Mouse (Mus musculus) frontal cortex, postnatal 36 days (tissue): ENCODE measurements around the gene Figla.
A peak's percentile ranks its signal among the peaks of the same experiment; 100 is the strongest.
"Not testable (repeated sequence)": the region's sequence is repeated elsewhere in the genome, so short reads cannot be mapped to it uniquely, and the experiment has no call there.

Source experiments
- DNase-seq, 2 experiments: peaks; one replicate each; pipeline ENCODE4 v3.0.0; 2022; ENCODE audit warnings: low spot score in 2 of 2

The Figla gene

DNA sequence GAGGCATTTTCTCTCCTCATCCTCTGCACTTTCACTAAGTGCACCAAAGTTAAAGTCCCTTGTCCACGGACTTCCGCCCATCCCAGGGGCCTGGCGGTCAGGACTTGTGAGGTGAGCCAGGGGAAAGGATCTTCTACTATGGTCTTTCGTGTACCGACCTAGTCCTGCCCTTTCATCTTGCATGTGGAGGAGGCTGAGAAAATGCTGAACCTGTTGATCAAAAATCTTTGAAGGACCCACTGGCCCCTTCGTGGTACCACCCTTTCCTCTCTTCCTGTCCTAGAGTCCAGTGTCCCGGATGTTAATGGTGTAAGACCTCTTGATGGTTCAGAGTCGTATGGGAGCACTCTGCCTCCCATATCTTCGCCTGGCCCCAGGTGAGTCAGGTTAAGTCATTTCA is at the start of gene Figla:
Figla (plus strand) TSS at position 301 of the 400 bp plus-strand sequence.
- no peak for DNase-seq

DNA sequence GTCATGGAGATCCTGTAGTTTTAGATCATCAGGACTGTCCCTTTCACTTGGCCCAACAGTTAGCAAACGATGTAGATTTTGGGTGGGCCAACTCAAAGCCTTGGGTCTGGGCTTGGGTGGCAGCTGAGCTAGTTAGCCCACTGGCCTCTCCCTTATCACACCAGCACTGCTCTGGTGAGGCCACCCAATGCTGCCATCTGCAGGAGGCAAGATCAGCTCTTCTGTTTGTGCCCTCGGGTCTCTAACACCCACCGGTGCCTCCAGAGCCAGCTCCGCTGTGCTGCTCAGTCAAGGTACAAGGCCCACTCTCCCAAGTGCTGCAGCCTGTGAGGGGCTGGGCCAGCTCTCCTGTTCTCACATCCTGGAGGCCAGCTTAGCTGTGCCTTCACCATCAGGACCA is 49.3 kb upstream of the Figla start:
- DNase-seq = no peak

DNA sequence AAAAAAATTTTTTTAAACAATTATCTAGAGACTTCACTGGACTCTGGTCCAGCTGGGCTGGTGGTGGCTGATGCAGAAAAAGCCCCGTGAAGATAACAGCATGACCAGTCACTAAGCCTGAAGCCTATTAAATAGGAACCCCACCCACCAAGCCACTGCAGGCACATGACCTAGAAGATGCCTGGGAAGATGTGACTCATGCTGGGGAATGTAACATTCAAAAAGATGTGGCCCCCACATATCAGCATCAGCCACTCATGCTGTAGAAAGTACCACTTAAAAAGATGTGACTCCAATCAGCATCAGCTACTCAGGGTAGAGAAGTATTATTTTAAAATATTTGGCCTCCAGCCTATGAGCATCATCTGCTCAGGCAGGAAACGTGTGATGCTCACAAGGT is 46.1 kb upstream of the Figla start:
- no peak for DNase-seq

DNA sequence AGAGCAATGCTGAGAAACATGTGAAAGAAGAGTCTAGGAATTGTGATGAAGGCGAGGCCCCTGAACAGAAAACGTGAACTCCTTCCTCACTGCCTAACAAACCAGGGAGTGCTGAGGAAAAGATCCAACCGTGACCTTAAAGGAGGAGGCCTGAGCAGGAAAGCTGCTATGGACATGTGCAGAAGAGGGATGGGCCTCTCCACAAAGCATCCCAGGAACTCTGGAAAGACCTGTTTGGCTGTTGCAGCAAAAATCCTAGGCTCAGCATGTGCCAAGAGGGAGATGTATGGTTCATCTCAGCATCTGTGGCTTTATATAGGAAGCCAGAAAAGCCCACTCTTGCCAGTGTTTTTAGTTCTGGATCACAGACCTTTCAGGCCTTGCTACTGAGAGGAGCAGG is 43.3 kb upstream of the Figla start:
- DNase-seq = no peak

DNA sequence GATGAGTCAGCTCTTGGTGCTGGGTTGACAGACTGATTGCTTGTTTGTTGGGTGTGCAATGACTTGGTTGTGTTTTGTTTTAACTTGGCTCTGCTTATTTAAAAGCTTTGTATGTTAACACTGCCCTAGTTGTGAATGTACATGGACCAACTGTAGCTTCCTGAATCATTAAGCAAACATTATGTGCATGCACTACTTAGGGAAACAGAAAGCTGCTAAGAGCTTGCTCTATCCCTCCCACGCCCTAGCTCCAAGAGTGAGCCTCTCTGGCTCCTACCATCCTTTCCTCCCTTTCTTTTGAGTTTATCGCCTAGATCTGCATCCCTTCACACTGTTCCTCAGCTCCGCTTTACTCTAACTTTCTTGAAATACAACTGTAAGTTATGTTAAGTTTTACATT is 42.6 kb upstream of the Figla start:
- DNase-seq = peak; percentile 26 to 34

DNA sequence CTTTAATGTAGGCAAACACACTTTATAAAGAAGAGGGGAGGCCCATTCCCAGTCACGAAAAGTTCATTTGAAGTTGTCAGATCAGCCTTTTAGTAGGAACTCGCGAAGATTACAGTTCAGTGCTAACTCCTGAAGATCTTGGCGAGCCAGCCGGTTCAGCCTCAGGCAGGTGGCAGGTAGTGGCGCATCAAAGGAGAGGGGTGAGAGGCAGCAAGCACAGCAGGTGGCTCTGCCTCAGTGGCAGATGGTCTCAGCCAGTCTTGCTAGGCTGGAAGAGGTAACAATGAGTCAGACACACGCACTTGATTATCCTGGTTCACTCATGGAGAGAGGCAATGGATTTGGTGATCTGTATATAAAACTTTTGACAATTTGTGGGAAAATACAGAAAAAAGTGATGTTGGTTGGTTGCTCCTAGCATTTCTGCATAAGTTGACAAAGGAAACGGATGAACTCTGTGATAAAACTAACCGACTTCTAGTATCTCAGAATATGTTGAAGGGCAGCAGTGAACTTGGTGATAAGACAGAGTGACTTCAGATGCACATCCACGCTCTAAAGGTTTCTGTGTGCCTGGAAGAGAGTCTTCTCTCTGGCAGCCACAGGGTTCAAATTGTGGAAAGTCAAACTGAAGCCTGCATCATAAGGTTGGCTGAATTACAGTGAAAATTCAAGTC is 40.9 kb upstream of the Figla start:
- DNase-seq = no peak

DNA sequence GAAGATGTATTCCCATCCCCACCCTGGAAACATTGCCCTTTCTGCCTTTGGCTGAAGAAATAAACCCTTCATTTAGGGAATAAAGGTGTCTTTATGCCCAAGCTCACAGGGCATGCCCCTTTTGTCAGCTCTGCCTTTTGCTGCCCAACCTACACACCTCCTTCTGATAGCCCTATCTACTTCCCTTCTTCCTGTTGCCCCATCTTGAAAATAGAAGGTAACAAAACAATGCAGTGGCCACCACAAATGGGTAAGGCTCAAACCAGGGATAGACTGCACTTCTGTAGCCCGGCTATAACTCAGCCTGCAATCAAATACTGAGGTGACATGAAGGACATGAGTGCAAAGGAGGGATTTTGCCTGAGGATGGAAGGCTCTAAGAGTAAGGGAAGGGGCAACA is 40.2 kb upstream of the Figla start:
- DNase-seq = no peak

DNA sequence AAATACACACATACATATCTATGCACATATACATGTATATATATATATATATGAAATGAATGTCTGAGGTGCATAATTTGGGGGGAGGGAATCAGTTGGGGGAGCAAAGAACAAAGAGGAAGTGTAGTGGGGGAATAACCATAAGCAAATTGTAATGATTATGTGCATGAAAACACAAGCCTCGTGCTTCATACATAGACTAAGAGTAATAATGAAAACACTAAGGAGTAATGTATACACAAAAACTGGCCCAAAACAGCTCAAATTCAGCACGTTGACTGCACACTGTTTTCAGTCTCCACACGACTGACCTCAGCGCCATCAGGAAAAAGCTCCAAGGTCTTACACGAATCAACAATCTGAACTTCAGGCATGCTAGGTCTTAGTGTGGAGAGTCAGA is 39.7 kb upstream of the Figla start:
- DNase-seq = no peak

DNA sequence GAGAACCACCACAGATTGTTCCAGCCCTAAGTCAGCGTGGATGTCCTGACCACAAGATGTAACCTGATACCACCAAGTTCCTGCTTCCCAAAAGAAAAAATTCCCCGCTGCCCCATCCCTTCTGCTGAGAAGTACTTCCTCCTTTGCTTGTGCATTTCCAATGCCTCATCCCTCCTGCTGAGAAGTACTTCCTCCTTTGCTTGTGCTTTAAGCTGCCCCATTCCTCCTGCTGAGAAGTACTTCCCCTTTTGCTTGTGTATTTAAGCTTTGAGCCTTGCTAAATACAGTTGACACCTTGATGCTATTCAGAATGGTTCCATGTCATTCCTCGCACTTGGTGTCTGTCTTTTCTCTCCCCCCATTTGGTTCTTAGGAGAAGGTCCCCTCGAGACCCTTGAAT is 37.2 kb upstream of the Figla start:
- not testable (repeated sequence) for DNase-seq

DNA sequence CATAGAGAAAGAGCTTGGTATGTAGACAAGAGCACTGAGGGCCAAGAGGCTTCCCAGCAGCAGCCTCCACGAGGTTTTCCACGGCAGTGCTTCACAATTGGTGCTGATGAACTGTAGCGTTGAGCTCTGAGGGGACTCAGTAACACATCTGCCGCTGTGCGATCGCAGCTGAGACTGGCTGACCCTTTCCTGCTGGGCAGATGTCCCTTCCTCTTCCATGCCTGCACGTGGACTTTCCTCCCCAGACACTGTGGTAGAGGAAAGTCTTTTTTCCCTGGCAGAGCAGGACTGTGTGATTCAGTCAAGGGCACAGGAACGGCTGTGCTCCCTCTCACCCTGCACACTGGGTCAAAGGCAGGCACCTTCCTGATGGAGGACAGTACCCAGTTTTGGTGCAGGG is 31.6 kb upstream of the Figla start:
- no peak for DNase-seq

DNA sequence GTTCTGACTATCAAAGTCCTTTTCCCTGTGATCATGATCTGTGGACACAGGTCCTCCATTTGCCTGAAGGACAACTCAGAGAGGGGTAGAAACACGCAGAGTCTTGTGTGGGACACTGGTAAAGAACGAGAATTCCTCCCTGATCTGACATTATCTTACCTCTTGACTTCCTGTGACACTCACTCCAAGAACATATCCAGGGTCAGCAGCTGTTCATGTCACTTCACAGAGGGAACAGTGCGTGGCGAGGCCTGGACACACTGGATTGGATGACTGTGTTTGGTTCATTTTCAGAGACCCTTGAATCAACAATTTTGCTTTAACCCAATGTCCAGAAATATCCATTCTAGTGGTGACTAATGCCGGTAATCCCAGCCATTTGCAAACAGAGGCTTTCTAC is 26.4 kb upstream of the Figla start:
- DNase-seq = not testable (repeated sequence)

DNA sequence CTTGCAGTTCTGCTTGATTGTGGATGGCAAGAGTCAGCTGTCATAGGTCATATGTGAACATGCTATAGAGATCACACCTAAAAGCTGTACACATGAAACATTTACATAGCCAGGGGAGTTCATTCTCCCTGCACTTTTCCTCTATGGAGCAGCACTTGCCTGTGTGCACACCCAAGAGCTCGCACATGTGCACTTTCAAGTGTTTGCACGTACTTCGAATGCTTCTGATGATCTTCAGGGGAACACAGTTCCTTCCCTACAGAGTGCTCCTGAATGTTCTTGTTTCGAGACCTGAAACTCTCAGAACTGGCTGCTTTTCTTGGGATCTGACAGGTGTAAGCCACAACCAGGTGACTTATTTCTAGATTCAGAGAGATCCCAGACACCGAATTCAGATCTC is 25.2 kb upstream of the Figla start:
- not testable (repeated sequence) for DNase-seq

DNA sequence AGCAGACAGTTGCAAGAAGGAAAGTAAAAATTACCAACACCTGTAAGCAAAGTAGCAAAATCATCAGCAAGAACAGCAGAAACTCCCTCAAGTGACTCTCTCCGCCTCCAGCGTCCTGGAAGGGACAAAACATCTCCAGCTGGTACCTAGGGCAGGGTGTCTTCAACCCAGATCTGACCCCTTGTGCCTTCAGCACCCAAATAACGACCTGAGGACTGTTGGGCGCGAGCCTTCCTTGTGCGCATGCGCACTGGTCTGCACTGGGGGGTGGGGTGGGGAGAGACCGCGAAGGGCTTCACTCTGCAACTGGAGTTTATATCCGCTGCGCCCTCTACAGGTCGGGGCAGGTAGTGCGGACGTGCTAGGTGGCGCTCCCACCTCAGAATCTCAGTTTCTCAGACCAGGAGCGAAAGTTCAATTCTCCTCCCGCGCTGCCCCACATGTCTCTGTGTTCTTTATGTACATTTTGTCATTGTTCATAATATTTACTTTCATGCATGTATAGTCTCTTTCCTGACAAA is 12.5 kb upstream of the Figla start:
- DNase-seq = no peak

DNA sequence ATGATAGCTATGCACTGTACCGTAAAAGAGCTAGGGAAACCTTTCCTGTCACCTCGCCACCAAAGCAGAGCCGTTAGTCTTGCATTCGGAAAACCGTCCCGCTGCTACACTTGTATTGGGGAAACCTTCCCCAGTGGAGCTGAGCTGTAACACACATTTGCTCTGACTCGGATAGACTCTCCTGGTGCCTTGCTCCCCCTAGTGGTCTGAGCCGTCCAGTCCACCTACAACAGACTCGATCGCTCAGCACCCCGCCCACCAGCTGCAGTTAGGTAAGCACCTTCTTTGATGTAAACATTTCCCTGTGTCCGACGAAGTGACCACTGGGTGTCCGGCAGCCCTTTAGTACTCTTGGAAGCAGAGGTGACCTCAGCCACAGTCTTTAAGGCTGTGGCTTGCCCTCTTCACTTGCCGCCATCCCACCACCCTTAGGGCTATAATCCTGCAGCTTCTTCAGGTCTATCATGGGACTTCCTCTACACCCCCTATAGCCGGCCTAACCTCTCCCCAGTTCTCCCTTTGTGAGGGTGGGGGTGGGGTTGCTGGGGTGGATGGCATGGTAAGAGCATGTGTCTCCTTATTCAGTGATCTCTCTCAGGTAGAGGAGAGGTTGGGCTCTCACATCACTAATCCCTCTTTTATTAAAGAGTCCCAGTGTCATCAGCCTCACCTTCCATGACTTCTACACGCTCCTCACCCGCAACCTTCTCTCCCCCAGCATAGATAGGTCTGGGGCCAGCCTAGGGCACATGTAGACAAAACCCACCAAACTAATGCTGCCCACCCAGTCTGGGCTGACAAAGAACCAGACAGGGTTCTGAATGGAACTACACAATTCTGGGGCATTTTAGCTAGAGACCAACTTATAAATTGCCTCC is 11.5 kb upstream of the Figla start:
- peak; percentile 64 to 66 for DNase-seq

DNA sequence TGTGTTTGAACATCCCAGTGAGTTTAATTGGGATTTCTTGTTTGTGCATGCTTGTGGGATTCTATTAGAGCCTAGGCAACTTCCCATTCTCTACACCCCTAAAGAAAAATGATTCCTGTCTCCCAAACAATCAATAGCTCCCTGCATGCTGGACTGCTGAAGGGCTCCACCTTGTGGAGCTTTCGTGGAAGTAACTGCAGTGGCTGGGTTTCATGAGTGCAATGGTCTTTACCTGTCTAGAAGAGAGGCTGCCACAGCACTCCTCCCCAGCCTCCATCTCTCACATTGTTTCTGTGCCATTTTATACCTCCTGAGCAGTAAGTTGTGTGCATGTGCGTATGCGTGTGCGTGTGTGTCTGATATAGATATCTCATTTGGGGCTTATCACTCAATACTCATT is 6.0 kb upstream of the Figla start:
- peak; percentile 49 to 65 for DNase-seq

DNA sequence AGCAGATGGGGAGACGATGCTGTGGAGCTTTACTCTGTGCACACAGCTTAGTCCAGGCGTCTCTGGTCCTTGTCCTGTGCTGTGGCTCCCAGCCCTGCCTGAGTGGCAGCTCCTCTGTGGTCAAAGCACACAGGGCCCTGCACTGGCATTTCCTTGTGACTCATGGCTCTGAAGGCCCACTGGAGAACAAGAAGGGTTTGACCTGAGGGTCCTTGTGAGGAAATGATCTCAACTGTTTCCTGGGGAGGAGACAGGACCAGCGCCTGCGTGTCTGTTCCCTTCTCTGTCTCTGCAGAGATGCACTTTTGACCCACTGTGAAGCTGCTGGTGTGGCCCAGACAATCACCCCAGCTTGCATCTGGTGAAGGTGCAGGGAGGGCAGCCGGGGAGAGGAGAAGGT is 1.2 kb upstream of the Figla start:
- DNase-seq = not testable (repeated sequence)

DNA sequence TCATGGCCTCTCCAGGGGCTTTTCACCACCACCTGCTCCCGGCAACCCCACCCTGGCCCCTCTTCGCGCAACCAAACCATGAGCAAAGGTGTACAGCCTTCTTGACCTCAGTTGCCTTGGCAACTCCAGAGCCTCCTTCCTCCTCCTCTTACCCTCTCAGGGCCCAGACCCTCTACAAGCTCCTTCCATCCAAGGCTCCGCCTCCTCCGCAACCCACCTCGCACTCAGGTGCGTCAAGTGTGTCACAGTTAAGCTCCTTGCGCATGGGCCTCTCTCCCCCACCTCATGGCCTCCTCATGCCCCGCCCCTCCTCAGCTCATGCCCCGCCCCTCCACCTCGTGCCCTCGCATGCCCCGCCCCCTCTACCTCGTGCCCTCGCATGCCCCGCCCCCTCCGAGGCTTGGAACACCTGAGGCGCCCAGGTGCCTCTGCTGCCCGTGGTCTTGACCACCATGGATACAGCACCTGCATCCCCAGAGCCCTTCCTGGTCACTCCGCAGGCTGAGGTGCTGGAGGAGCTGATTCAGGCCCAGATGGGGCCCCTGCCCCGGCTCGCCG is 901 bp downstream of the Figla start:
- no peak for DNase-seq

DNA sequence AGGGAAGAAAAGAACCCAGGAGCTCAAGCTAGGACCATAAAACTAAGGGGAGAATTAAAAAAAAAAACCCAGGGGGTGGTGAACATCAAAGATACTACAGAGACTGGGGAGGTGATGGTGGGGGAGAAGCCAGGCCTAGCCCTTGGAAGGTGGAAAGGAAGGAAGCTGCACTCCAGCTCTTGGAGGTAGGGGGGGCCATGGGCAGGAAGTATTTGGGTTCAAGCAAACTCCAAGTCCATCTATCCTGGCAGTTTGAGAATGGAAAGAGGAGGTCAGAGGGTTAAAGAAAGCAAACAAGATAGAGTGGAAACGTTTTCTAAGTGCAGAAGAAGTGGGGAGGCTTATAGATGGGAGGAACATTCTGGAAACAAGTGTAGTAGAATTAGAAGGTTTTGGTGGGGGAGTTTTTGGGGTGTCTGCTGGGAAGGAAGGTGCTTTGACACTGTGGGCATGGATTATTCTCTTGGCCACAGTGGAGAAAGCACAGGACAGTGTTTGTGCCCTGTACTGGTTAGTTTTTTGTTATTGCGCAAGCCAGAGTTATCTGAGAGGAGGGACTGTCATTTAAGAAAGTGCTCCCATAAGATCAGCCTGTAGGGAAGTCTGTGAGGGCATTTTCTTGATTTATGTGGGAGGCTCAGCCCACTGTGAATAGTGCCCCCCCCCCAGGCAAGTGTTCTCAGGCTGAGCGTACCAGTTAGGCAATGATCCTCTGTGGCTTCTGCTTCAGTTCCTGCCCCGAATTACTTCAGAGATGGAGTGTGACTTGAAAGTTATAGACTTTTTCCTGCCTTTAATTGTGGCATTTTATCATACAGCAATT is 3.7 kb downstream of the Figla start:
- DNase-seq = no peak

DNA sequence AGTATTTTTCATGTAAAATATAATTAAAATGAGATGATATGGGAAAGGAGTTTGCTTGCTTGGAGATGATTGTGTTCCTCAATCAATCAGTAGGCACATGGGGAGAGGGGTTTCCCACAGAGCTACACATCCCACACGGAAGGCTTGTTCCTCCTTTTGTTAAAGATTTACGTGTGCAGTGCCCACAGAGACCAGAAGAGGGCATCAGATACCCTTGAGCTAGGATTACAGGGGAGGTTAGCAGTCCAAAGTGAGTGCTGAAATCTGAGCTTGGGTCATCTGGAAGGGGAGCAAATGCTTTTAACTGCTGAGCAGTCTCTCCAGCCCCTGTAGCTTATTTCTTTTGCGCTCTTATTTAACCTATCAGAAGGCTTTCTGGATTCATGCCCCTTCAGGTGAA is 5.0 kb downstream of the Figla start:
- DNase-seq = no peak

DNA sequence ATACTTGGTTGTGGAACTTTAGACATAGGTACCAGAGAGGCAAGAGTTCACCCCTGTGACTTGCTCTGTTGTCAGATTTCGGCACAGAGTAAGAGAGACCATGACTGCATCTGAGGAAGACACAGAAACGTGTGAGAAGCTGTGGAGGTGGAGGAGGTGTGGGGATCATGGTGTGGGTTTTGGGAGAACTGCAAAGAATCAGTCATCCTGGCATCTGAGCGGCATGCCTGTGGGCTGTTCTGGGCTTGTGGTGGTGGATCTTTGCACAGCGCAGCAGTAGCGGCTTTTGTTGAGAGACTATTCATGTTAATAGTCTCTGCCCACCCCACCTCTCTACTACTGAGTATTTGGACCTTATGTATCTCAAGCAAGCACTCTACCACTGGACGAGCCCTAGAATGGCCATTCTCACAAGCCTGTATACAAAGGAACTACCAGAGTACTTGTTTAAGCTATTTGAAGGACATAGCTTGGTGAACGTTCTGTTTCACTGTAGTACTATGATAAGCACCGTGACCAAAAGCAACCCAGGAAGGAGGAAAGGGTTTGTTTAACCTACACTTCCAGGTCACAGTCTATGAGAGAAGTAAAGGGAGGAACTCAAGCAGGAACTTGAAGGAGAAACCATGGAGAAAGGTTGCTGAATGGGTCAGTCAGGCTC is 10.8 kb downstream of the Figla start:
- DNase-seq = no peak

DNA sequence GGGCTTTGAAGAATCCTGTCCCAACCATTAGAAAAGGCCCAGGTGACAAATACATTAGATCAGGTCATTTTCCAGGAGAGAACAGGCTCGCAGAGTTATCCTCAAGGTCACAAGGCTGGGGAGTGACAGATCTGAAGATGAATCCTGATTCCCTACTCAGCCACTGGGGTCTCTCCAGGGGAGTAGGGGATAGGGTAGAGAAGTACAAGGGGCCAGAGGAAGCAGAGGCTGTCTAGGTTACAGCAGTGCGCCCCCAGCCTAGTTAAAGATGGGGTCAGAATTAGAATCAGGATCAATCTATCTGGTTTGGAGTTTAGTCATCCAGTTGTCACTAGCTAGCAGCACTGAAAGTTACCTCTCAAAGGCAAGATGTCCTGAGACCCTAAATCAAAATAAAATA is 12.2 kb downstream of the Figla start:
- no peak for DNase-seq
